Mouse (Mus musculus): ENCODE results near the gene 6430571L13Rik.

DNA sequence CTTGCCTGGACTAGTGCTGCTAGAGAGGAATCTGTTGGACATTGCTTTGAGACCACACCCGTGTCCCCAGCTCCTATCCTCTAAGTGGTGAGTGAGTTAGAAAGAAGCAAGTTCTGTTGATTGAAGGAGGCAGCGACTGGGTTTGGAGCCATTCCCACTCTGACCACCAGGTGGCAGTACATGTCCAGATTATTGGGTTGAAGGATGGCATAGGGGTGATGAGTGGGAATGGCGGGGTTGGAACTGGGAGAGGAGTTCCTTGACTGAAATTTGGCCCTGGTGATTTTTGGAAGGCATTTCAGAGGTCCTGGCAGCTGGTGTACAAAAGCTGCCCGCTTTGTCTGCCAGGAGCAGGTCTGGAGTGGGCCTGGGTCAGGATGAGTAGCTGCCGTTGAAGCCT is 17.2 kb downstream of the 6430571L13Rik start:
- TF ChIP-seq CTCF (IDR thresholded peaks at IDR 0.05; ENCODE audit: borderline replicate concordance, control insufficient read depth, extremely low read depth, insufficient read depth, low read length, poor library complexity), result peak; percentile 46; the same call in 1 of the 2 replicates
- TF ChIP-seq POLR2A (IDR thresholded peaks at IDR 0.05; ENCODE audit: control insufficient read depth, extremely low read depth, insufficient read depth, low read length, poor library complexity), result no peak
